Mouse (Mus musculus) MEL (cell line): ENCODE measurements around the gene Tubd1. TPM values are rescaled to one million over a fixed set of nuclear protein-coding genes. Genes with fewer than 3 reads are reported as not detected.

Source experiments
- DNase-seq: peaks from one replicate; pipeline ENCODE4 v3.0.0; 2011; ENCODE audit warnings: low read depth, low spot score
- H3K27ac ChIP-seq: 2 replicates; pipeline ENCODE4 v1.5.1; 2012; ENCODE audit warnings: low read depth, mild to moderate bottlenecking, control low read depth, low read length, moderate library complexity; ENCODE audit not compliant: control insufficient read depth
- H3K27me3 ChIP-seq, 2 experiments: fragments of 150-350 bp in 1 of 2; sonication (generic) in 1 of 2; 2 replicates each; pipeline ENCODE4 v1.6.1; 2012; ENCODE audit warnings: low read length in 2 of 2, mild to moderate bottlenecking in 2 of 2, improper control_type of control experiment in 1 of 2, moderate library complexity in 1 of 2; ENCODE audit not compliant: insufficient read depth in 2 of 2, control insufficient read depth in 1 of 2
- H3K36me3 ChIP-seq, 2 experiments: 2 replicates each; pipeline ENCODE4 v1.6.1; 2012 to 2014; ENCODE audit warnings: low read length in 2 of 2, improper control_type of control experiment in 1 of 2, inconsistent platforms in 1 of 2, mild to moderate bottlenecking in 1 of 2; ENCODE audit not compliant: insufficient read depth in 2 of 2, control insufficient read depth in 1 of 2
- H3K4me1 ChIP-seq, 2 experiments: fragments of 150-350 bp in 1 of 2; sonication (generic) in 1 of 2; 2 replicates each; pipeline ENCODE4 v1.6.1; 2012; ENCODE audit warnings: low read length in 2 of 2, improper control_type of control experiment in 1 of 2, mild to moderate bottlenecking in 1 of 2; ENCODE audit not compliant: insufficient read depth in 2 of 2, control insufficient read depth in 1 of 2
- H3K4me3 ChIP-seq, 2 experiments: fragments of 150-350 bp in 1 of 2; sonication (generic) in 1 of 2; 2 replicates each; pipeline ENCODE4 v1.5.1; 2012; ENCODE audit warnings: low read depth in 2 of 2, low read length in 2 of 2, mild to moderate bottlenecking in 2 of 2, moderate library complexity in 2 of 2, control low read depth in 1 of 2, improper control_type of control experiment in 1 of 2; ENCODE audit not compliant: control insufficient read depth in 1 of 2, insufficient read depth in 1 of 2
- H3K79me2 ChIP-seq: 2 replicates; pipeline ENCODE4 v1.6.1; 2012; ENCODE audit warnings: mild to moderate bottlenecking, low read length, moderate library complexity; ENCODE audit not compliant: control insufficient read depth, poor library complexity, insufficient read depth
- H3K9ac ChIP-seq: 2 replicates; pipeline ENCODE4 v1.6.1; 2012; ENCODE audit warnings: low read depth, mild to moderate bottlenecking, control low read depth, low read length, moderate library complexity; ENCODE audit not compliant: control insufficient read depth, poor library complexity, severe bottlenecking
- H3K9me3 ChIP-seq: fragments of 150-350 bp; sonication (generic); replicated peaks from 2 replicates; pipeline ENCODE4 v1.6.1; 2012; ENCODE audit warnings: mild to moderate bottlenecking, low read length, improper control_type of control experiment, moderate library complexity; ENCODE audit not compliant: insufficient read depth
- BHLHE40 ChIP-seq: IDR thresholded peaks from 2 replicates; pipeline ENCODE4 v1.6.1; 2012; ENCODE audit warnings: low read depth, mild to moderate bottlenecking, inconsistent platforms, low read length, improper control_type of control experiment, borderline replicate concordance
- CHD1 ChIP-seq: IDR thresholded peaks from 2 replicates; pipeline ENCODE4 v1.6.1; 2012; ENCODE audit warnings: low read depth, mild to moderate bottlenecking, inconsistent platforms, low read length, improper control_type of control experiment
- CHD2 ChIP-seq: IDR thresholded peaks from 2 replicates; pipeline ENCODE4 v1.6.1; 2011; ENCODE audit warnings: low read length, improper control_type of control experiment
- E2F4 ChIP-seq: IDR thresholded peaks from 2 replicates; pipeline ENCODE4 v1.6.1; 2011; ENCODE audit warnings: low read depth, low read length, improper control_type of control experiment, borderline replicate concordance
- ELF1 ChIP-seq: IDR thresholded peaks from 2 replicates; pipeline ENCODE4 v1.6.1; 2014; ENCODE audit warnings: low read depth, mild to moderate bottlenecking, inconsistent platforms, low read length, improper control_type of control experiment, moderate library complexity
- EP300 ChIP-seq, 2 experiments: IDR thresholded peaks; 2 replicates each; pipeline ENCODE4 v1.6.1; 2011; ENCODE audit warnings: improper control_type of control experiment in 2 of 2, low read length in 2 of 2, low read depth in 1 of 2, mild to moderate bottlenecking in 1 of 2
- ETS1 ChIP-seq: IDR thresholded peaks from 2 replicates; pipeline ENCODE4 v1.6.1; 2012; ENCODE audit warnings: low read depth, mild to moderate bottlenecking, inconsistent platforms, low read length, improper control_type of control experiment, moderate library complexity
- GABPA ChIP-seq: IDR thresholded peaks from 2 replicates; pipeline ENCODE4 v1.6.1; 2012; ENCODE audit warnings: low read depth, mild to moderate bottlenecking, inconsistent platforms, low read length, improper control_type of control experiment, moderate library complexity
- GATA1 ChIP-seq: IDR thresholded peaks from 2 replicates; pipeline ENCODE4 v1.6.1; 2011; ENCODE audit warnings: low read depth, low read length, improper control_type of control experiment
- HCFC1 ChIP-seq: IDR thresholded peaks from 2 replicates; pipeline ENCODE4 v1.6.1; 2012; ENCODE audit warnings: low read depth, mild to moderate bottlenecking, inconsistent platforms, low read length, improper control_type of control experiment, moderate library complexity
- JUND ChIP-seq: IDR thresholded peaks from 2 replicates; pipeline ENCODE4 v1.6.1; 2011; ENCODE audit warnings: low read depth, mild to moderate bottlenecking, improper control_type of control experiment, low read length
- KAT2A ChIP-seq: conservative IDR thresholded peaks from 2 replicates; pipeline ENCODE4 v1.6.1; 2012; ENCODE audit warnings: low read depth, low read length, improper control_type of control experiment, inconsistent platforms
- MAFK ChIP-seq: IDR thresholded peaks from 2 replicates; pipeline ENCODE4 v1.6.1; 2011; ENCODE audit warnings: low read depth, mild to moderate bottlenecking, low read length, improper control_type of control experiment, borderline replicate concordance
- MAX ChIP-seq: IDR thresholded peaks from 2 replicates; pipeline ENCODE4 v1.6.1; 2011; ENCODE audit warnings: low read length, improper control_type of control experiment
- MAZ ChIP-seq: IDR thresholded peaks from 2 replicates; pipeline ENCODE4 v1.6.1; 2012; ENCODE audit warnings: low read depth, mild to moderate bottlenecking, inconsistent platforms, low read length, improper control_type of control experiment
- MEF2A ChIP-seq: IDR thresholded peaks from 2 replicates; pipeline ENCODE4 v1.6.1; 2014; ENCODE audit warnings: low read depth, mild to moderate bottlenecking, inconsistent platforms, low read length, improper control_type of control experiment; ENCODE audit not compliant: poor library complexity, insufficient replicate concordance, severe bottlenecking; ENCODE audit errors: extremely low read depth
- MXI1 ChIP-seq: IDR thresholded peaks from 2 replicates; pipeline ENCODE4 v1.6.1; 2011; ENCODE audit warnings: mild to moderate bottlenecking, low read depth, low read length, improper control_type of control experiment
- MYB ChIP-seq: IDR thresholded peaks from 2 replicates; pipeline ENCODE4 v1.6.1; 2011; ENCODE audit warnings: mild to moderate bottlenecking, low read depth, low read length, improper control_type of control experiment
- NELFE ChIP-seq: IDR thresholded peaks from 2 replicates; pipeline ENCODE4 v1.6.1; 2011; ENCODE audit warnings: low read depth, low read length, improper control_type of control experiment
- NRF1 ChIP-seq: IDR thresholded peaks from 2 replicates; pipeline ENCODE4 v1.6.1; 2014; ENCODE audit warnings: low read depth, mild to moderate bottlenecking, inconsistent platforms, low read length, improper control_type of control experiment, moderate library complexity; ENCODE audit not compliant: poor library complexity, insufficient read depth, severe bottlenecking
- POLR2A ChIP-seq, 2 experiments: IDR thresholded peaks; 2 replicates each; pipeline ENCODE4 v1.6.1; 2011 to 2012; ENCODE audit warnings: low read length in 2 of 2, mild to moderate bottlenecking in 2 of 2, control low read depth in 1 of 2, improper control_type of control experiment in 1 of 2, low read depth in 1 of 2, moderate library complexity in 1 of 2; ENCODE audit not compliant: control insufficient read depth in 1 of 2, insufficient read depth in 1 of 2, poor library complexity in 1 of 2
- POLR2AphosphoS2 ChIP-seq: IDR thresholded peaks from 2 replicates; pipeline ENCODE4 v1.6.1; 2011; ENCODE audit warnings: low read length, improper control_type of control experiment
- POLR2AphosphoS5 ChIP-seq: IDR thresholded peaks from 2 replicates; pipeline ENCODE4 v1.6.1; 2012; ENCODE audit warnings: low read depth, borderline replicate concordance, mild to moderate bottlenecking, inconsistent platforms, low read length, moderate library complexity, mixed read lengths
- RAD21 ChIP-seq: IDR thresholded peaks from 2 replicates; pipeline ENCODE4 v1.6.1; 2011; ENCODE audit warnings: mild to moderate bottlenecking, low read depth, low read length, improper control_type of control experiment
- RCOR1 ChIP-seq: IDR thresholded peaks from 2 replicates; pipeline ENCODE4 v1.6.1; 2012; ENCODE audit warnings: low read depth, mild to moderate bottlenecking, inconsistent platforms, low read length, improper control_type of control experiment
- SIN3A ChIP-seq: IDR thresholded peaks from 2 replicates; pipeline ENCODE4 v1.6.1; 2012; ENCODE audit warnings: low read length, improper control_type of control experiment, inconsistent platforms
- SMC3 ChIP-seq: IDR thresholded peaks from 2 replicates; pipeline ENCODE4 v1.6.1; 2011; ENCODE audit warnings: low read depth, low read length, improper control_type of control experiment
- TAL1 ChIP-seq: IDR thresholded peaks from 2 replicates; pipeline ENCODE4 v1.6.1; 2012; ENCODE audit warnings: mild to moderate bottlenecking, inconsistent platforms, low read length, moderate library complexity, mixed read lengths
- TBP ChIP-seq: IDR thresholded peaks from 2 replicates; pipeline ENCODE4 v1.8.0; 2011; ENCODE audit warnings: low read depth, low read length, improper control_type of control experiment
- TCF12 ChIP-seq: IDR thresholded peaks from 2 replicates; pipeline ENCODE4 v1.6.1; 2014; ENCODE audit warnings: low read depth, mild to moderate bottlenecking, inconsistent platforms, low read length, improper control_type of control experiment, moderate library complexity
- UBTF ChIP-seq: IDR thresholded peaks from 2 replicates; pipeline ENCODE4 v1.6.1; 2012; ENCODE audit warnings: low read depth, mild to moderate bottlenecking, inconsistent platforms, low read length, improper control_type of control experiment, moderate library complexity, borderline replicate concordance; ENCODE audit not compliant: insufficient read depth
- USF1 ChIP-seq: IDR thresholded peaks from 2 replicates; pipeline ENCODE4 v1.6.1; 2014; ENCODE audit warnings: low read depth, mild to moderate bottlenecking, inconsistent platforms, low read length, improper control_type of control experiment, moderate library complexity
- USF2 ChIP-seq, 2 experiments: IDR thresholded peaks; 2 replicates each; pipeline ENCODE4 v1.6.1; 2011 to 2012; ENCODE audit warnings: improper control_type of control experiment in 2 of 2, low read length in 2 of 2, borderline replicate concordance in 1 of 2, inconsistent platforms in 1 of 2, low read depth in 1 of 2, mild to moderate bottlenecking in 1 of 2; ENCODE audit not compliant: insufficient read depth in 1 of 2
- ZC3H11A ChIP-seq: IDR thresholded peaks from 2 replicates; pipeline ENCODE4 v1.6.1; 2012; ENCODE audit warnings: low read depth, mild to moderate bottlenecking, inconsistent platforms, low read length, improper control_type of control experiment
- ZKSCAN1 ChIP-seq: IDR thresholded peaks from 2 replicates; pipeline ENCODE4 v1.6.1; 2012; ENCODE audit warnings: low read depth, mild to moderate bottlenecking, inconsistent platforms, low read length, improper control_type of control experiment, moderate library complexity
- ZMIZ1 ChIP-seq: IDR thresholded peaks from 2 replicates; pipeline ENCODE4 v1.6.1; 2012; ENCODE audit warnings: low read depth, mild to moderate bottlenecking, inconsistent platforms, low read length, improper control_type of control experiment, moderate library complexity
- ZNF384 ChIP-seq: IDR thresholded peaks from 2 replicates; pipeline ENCODE4 v1.6.1; 2012; ENCODE audit warnings: low read depth, mild to moderate bottlenecking, inconsistent platforms, low read length, improper control_type of control experiment
- polyA plus RNA-seq, 2 experiments: library from polyadenylated mRNA; stranded (reverse) in 1 of 2; unstranded in 1 of 2; fragments of >175 nt in 1 of 2; fragments of >200 nt in 1 of 2; gene quantifications; 2 replicates each; pipeline versions ENCODE4 v1.2.1 to v1.2.4; 2012; ENCODE audit warnings: low replicate concordance in 2 of 2, low read depth in 1 of 2; ENCODE audit not compliant: insufficient read length in 2 of 2, insufficient read depth in 1 of 2, missing spikeins in 1 of 2
- total RNA-seq: library from RNA; depleted of rRNA; stranded (reverse); fragments of 300-350 nt; gene quantifications from 2 replicates; pipeline ENCODE4 v1.2.3, GENCODE M21; 2012

The Tubd1 gene
- total and polyA plus RNA-seq, 3 experiments, result 14.4 to 23.4 TPM; not detected in 1

DNA sequence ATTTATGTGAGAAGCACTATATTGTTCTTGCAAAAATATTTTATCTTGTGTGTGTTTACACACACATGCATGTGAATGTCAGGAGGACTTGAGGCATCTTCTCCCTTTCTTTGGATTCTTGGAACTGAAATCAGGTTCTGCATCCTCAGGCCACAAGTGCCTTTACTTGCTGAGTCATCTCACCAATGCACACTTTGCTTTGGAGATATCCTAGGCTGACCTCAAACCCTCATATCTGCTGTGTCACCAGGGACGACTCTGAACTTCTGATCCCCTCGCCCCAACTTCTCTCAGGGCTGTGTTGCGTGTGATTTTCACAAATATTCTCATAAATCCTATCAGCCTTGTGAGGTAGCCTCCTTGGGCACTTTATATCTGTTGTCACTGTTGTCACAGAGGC lies 65.4 kb downstream of the Tubd1 start:
- H3K9me3 ChIP-seq, result no peaks in the 10 kb centered on the region
- H3K79me2 ChIP-seq, result no peaks in the 10 kb centered on the region; the same call in 1 of the 2 replicates
- DNase-seq, result peak; percentile 91
- H3K4me3 ChIP-seq, result no peak overlapping the region
- H3K36me3 ChIP-seq, result peaks cover 8 to 45% of the 10 kb centered on the region in 2 experiments
- peaks cover 31 to 39% of the 10 kb centered on the region in 2 experiments for H3K4me1 ChIP-seq
- H3K9ac ChIP-seq, result peak overlapping the region; percentile 8; the same call in 1 of the 2 replicates
- no peaks in the 10 kb centered on the region for H3K27me3 ChIP-seq
- H3K27ac ChIP-seq, result peak overlapping the region; percentile 72
- TF ChIP-seq EP300 (IDR thresholded peaks at IDR 0.05; ENCODE audit: low read depth in 1 of 2, low read length in 2 of 2) (peak; percentile 70), ELF1 (no peak), JUND (no peak), MXI1 (peak; percentile 61; the same call in 1 of the 2 replicates), POLR2AphosphoS5 (no peak), POLR2A (IDR thresholded peaks at IDR 0.05; ENCODE audit: control insufficient read depth in 1 of 2, insufficient read depth in 1 of 2, low read depth in 1 of 2, low read length in 2 of 2, poor library complexity in 1 of 2) (no peak), ZMIZ1 (no peak), UBTF (no peak), SIN3A (no peak; the same call in 1 of the 2 replicates), E2F4 (no peak), RCOR1 (peak; percentile 86; the same call in 1 of the 2 replicates), ZC3H11A (no peak), CHD1 (no peak), POLR2AphosphoS2 (no peak), NELFE (no peak), RAD21 (no peak), ZNF384 (no peak), BHLHE40 (0 out of 2 replicates have a peak, but pooled peaks have one; percentile 30), MEF2A (no peak), MYB (no peak), ZKSCAN1 (no peak), USF1 (no peak), CHD2 (no peak), GABPA (peak; percentile 94), TBP (0 out of 2 replicates have a peak, but pooled peaks have one; percentile 29), ETS1 (peak; percentile 84), USF2 (IDR thresholded peaks at IDR 0.05; ENCODE audit: borderline replicate concordance in 1 of 2, insufficient read depth in 1 of 2, low read depth in 1 of 2, low read length in 2 of 2) (no peak), TCF12 (0 out of 2 replicates have a peak, but pooled peaks have one; percentile 28), MAFK (peak; percentile 90), GATA1 (peak; percentile 74), MAZ (no peak), HCFC1 (no peak), KAT2A (no peak), MAX (0 out of 2 replicates have a peak, but pooled peaks have one; percentile 12), NRF1 (no peak), SMC3 (no peak), TAL1 (peak; percentile 29; the same call in 1 of the 2 replicates)
